Mouse (Mus musculus): ENCODE data around the gene Elf3.

DNA sequence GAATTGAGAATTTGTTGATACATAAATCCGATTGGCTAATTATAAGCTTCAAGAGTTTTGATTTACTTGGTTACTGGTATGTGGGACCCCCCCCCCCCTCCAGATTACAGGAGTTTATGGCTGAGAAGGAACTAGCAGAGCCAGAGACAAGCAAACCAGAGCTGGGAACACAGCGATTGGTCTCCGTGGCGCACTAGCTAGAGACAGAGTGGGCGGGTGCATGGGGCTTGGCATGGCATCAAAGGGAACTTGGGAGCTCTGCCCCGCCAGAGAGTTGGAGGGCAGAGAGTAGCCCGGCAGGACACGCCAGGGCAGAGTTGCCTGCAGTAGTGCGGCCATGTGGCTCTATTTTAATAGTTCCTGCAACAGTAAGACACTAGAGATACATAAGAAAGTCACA lies 22.3 kb upstream of the Elf3 start:
- TF ChIP-seq POLR2A (IDR thresholded peaks at IDR 0.05; ENCODE audit: borderline replicate concordance, extremely low read depth, insufficient read depth, insufficient read length, poor library complexity, severe bottlenecking) (no peak), CTCF (IDR thresholded peaks at IDR 0.05; ENCODE audit: borderline replicate concordance, extremely low read depth, insufficient read depth, insufficient read length) (no peak)

Data from brain, embryonic 14.5 days (tissue).